Mouse (Mus musculus): Measurements from ENCODE around the gene 2010111I01Rik.
"Not testable (repeated sequence)": the region's sequence is repeated elsewhere in the genome, so short reads cannot be mapped to it uniquely, and the experiment has no call there.

2010111I01Rik gene

GRCm38 (mm10) chr13:62956776-62957175 lies 7.9 kb upstream of the 2010111I01Rik start:
- DNase-seq, result no peak

- no peak for DNase-seq
Observed at GRCm38 (mm10) chr13:62963358-62963757, 1.3 kb upstream of the 2010111I01Rik start.

GRCm38 (mm10) chr13:62968223-62968622 lies 3.5 kb downstream of the 2010111I01Rik start:
- no peak for DNase-seq

DNA sequence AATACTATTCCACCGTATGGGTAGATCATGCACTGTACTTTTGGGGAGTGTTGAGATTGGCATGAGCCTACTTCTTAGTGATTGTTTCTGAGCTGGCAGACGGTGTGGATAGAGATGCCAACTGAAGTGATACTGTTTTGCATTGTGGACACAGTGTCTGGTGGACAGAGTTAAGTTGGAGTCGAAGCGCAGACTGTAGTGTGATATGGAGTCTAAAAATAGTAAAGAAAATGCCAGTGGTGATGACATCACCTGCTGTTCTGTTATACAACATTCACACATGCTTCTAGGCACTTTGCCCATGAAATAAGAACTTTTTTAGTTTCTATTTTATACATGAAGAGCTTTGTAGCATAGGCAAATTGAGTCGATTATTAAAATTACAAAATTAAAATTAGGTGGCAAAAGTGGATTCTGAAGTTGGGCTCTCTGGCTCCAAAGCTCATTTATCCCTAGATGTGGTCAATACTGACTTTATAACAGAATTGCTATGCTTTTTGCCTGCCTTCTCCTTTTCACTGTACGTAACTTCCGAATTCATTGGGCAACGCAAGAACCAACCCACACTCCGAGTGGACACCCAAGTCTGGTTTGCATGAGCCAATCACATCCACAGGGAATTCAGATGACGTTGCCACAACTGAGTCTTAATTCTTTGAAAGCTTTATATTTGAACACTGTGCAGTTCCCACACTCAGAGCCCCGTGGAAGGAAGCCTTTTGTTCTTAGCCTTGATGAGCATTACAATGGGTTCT lies 6.0 kb downstream of the 2010111I01Rik start:
- DNase-seq, result no peak

DNA sequence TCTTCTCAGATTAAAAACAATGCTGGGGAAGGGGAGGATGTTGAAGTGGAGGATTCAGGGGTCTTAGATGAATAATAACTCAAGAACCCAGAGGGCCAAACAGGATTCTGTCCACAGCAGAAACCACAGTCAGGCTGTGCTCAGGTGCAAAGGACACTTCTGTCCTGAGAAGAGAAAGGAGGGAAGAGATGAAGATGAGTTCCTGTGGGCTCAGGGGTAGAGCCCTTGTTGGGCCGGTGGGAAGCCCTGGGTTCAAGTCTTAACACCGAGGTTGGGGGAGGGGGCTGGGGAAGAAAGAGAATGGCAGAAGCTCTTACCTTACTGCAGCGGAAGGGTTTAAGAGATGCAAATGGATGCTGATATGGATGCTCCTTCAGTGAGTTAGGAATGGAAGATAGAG lies 7.7 kb downstream of the 2010111I01Rik start:
- DNase-seq, result no peak

DNA sequence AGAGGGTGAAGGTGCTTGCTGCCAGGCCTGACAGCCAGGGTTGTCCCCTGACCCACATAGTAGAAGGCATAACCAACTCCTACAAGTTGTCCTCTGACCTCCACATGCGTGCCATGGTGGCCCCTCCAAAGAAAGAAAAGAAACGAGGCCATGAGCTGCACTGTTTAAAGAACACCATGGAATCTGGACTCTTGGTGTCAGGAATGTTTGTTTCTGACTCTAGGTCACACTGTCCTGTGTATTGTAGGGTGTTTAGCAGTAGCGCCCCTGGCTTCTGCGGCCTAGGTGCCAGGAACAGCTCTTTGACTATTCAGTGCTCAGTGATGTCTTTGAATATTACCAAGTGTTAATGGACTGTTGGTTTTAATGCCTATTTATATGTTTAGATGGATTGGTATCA lies 8.4 kb downstream of the 2010111I01Rik start:
- no peak for DNase-seq

DNA sequence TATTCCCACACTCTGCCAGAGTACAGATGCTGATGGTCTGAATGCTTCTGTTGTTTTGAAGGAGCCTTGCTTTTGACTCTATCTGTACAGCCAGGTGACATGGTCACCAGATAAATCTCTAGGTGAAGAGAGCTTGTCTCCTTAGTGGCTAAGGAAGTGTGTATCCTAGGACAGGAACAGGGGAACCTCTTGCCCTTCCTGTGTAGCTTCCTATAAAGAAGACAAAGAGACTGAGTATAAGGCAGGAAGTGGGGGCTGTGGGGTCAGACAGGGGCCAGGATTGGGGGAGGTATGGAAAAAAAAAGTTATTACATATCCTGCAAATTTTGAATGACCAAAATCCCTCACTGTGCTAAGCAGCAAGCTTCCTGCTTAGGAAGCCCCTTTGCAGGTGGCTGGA lies 13.4 kb downstream of the 2010111I01Rik start:
- DNase-seq, result peak; percentile 53

DNA sequence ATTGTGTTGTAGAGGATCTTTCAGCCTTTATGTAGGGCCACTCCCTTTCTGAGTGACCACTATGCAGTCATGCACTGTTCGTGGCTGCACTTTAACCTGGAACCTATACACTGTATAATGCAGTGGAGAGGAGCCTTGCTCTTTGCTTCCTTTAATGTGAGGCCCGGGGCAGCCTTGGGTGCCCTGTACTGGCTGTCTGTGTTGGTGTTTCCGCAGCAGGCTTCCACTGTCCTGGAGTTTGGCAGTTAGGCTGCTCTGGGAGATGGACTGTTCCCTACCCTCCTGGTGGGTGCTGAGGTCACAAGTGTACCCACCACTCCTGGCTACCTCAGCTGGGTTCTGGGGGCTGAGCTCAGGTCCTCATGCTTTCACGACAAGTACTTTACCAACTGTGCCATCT lies 14.1 kb downstream of the 2010111I01Rik start:
- DNase-seq, result no peak

- DNase-seq, result no peak
Observed at GRCm38 (mm10) chr13:62979215-62979614, 14.5 kb downstream of the 2010111I01Rik start.

GRCm38 (mm10) chr13:62980131-62980530 lies 15.4 kb downstream of the 2010111I01Rik start:
- DNase-seq, result peak; percentile 65

DNA sequence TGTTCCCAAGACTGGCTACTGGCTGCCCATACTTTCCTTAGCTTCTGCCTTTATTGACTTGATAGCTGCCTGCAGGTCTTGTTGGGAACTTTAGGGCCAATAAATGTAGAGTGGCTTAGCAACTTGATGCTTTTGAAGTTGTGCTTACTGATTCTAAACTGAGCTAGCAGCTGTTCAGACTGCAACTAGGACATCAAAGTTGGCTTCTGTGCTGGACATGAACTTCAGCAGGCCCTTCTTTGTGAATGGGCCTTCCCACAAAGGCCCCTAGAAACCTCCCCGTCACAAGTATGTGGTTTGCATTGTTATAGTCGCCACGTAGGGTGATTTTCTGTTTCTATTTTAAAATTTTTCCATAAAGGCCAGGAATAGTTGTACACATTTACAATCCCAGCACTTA lies 19.8 kb downstream of the 2010111I01Rik start:
- no peak for DNase-seq

- no peak for DNase-seq
Observed at GRCm38 (mm10) chr13:62989891-62990490, 25.3 kb downstream of the 2010111I01Rik start.

DNA sequence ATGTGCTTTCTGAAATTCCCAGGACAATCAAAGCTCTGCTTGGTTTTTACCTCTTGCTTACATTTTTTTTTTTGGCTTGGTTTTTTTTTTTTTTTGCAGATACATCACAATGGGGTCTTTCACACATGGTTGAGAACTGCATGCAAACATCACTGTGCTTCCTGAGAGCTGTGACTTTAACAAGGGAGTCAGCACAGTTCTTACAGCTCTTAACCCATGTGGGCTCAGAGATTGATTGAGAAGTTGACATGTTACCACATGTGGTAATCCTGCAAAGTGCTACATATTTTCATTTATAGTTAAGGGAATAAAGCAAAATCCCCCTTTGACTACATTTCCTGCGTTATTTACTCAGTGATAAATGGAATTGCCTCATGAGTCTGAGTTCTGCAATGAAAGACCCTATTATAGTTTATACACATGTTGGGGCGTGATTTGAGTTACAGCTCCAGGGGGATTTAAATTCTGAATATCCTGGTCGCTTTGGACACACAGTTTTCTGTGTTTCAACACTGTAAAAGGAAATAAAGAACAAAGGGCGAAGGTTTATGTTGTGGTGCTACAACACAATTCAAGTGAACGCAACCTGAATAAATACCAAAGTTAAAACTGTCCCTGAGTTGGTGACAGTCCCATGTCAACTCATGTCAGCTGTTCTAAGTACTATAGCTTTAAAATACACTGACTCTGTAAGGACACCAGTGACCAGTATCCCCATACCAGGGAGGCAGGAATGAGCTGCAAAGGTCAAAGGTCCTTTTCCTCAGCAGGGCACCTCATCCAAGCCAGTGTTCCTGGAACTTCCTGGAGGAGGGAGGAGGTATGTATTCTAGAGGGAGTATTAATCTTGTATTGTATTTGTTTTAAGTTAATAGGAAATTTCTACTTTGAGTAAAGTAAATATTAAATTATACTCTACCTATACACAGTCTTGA lies 29.1 kb downstream of the 2010111I01Rik start:
- no peak for DNase-seq

GRCm38 (mm10) chr13:62996767-62997166 lies 32.1 kb downstream of the 2010111I01Rik start:
- DNase-seq, result no peak

- not testable (repeated sequence) for DNase-seq
Observed at GRCm38 (mm10) chr13:63007491-63007890, 42.8 kb downstream of the 2010111I01Rik start.

- DNase-seq, result no peak
Observed at GRCm38 (mm10) chr13:63010345-63011090, 45.8 kb downstream of the 2010111I01Rik start.

- no peak for DNase-seq
Observed at GRCm38 (mm10) chr13:63014353-63014752, 49.7 kb downstream of the 2010111I01Rik start.

DNA sequence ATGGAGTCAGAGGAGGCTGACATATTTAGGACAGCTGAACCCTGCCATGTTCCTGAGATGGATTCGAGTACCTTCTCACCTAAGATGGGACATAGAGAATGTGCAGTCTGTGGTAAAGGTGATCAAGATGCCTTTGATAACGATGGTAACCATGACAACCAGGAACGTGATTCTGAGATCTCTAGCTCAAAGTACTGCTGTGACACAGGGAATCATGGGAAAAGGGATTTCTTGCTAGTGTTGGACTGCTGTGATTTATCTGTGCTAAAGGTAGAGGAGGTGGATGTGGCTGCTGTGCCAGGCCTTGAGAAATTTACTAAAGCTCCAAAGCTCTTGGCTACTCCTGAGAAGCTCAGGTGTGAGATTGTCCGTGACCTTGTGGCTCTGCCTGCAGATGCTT lies 50.7 kb downstream of the 2010111I01Rik start:
- DNase-seq, result no peak

- DNase-seq, result no peak
Observed at GRCm38 (mm10) chr13:63016056-63016455, 51.4 kb downstream of the 2010111I01Rik start.

DNA sequence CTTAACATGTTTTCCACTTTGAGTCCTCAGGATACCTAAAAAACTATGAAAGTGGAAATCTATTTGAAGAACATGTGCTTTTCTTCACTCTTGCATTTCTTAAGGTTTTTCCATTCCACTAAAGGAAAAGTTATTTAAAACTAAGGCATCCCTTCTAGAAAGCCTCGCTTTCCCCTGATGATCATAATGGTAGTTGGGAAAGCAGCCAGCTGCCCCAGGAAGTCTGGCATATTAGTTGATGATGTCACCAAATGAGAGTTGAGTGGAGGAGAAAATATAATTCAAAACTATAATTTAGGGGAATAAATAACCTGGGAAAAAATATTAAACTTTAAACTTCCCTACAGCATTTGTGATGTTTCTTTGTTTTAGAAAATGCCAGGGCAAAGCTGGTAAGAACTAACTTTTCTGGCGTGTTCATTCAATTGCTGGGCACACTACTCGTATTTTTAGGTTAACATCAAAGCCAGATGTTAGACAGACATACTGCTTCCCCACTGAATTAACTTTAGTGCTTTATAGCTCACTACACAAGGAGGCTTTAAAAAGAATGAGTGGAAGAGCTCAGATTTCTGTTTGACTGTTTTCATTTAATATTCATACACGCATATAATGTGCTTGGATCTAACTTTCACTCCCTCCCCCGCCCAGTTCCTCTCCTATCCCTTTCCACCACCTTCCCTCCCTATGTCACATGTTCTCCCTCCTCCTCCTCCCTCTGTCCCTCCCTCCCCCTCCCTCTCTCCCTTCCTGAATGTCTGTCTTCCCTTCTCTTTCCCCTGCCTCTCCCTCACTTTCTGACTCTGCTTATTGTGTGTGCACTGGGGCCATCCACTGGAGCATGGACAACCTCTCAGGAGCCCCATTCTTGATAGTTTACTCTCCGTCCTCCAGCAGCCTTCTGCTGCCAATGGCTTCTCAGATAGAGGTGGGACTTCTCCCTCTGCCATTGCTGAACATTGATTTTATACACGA lies 58.8 kb downstream of the 2010111I01Rik start:
- peak; percentile 26 for DNase-seq

DNA sequence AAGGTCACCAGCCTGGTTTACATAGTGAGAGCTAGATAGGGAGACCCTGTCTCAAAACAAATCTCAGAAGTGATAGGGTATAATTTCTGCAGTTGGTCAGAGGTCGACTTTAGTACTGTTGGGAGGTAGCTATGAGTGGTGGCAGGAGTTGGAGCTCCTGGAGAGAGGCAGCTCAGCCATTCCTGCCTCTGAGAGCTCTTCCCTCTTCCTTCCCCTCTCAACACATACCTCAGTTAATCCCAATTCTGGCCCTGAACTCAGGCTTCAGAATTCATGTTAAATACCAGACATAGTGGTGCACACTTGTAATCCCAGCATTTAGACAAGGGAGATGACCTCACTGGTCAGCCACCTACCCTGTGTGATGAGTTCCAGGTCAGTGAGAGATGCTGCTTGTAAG lies 65.3 kb downstream of the 2010111I01Rik start:
- DNase-seq, result no peak

All from lung, postnatal 10 days (tissue).